Mouse (Mus musculus) thymus, adult 2 months (tissue): Measurements from ENCODE around the gene Gpn2.

ENCODE experiments used
- CTCF ChIP-seq: fragments of 200-500 bp; IDR thresholded peaks from 2 replicates; pipeline ENCODE4 v1.5.1; 2012; ENCODE audit warnings: mild to moderate bottlenecking, control low read depth, low read length, moderate library complexity, borderline replicate concordance; ENCODE audit not compliant: control insufficient read depth, poor library complexity, insufficient read depth; ENCODE audit errors: extremely low read depth
- POLR2A ChIP-seq: fragments of 200-500 bp; IDR thresholded peaks from 2 replicates; pipeline ENCODE4 v1.6.1; 2012; ENCODE audit warnings: mild to moderate bottlenecking, low read length, control low read depth, moderate library complexity; ENCODE audit not compliant: control insufficient read depth, poor library complexity, insufficient read depth; ENCODE audit errors: extremely low read depth

- no peak for TF ChIP-seq CTCF
- no peak for TF ChIP-seq POLR2A
Measured at GRCm38 (mm10) chr4:133583690-133584058, 488 bp upstream of the Gpn2 start.
